Mouse (Mus musculus) testis, adult 2 months (tissue): Measurements from ENCODE around the gene Skap1. TPM values are rescaled to one million over a fixed set of nuclear protein-coding genes. Genes with fewer than 3 reads are reported as not detected.

Source experiments
- H3K27ac ChIP-seq: fragments of 200-500 bp; 2 replicates; pipeline ENCODE4 v1.5.1; 2012; ENCODE audit warnings: low read depth, low read length; ENCODE audit not compliant: control insufficient read depth, insufficient read depth
- H3K27me3 ChIP-seq: fragments of 200-500 bp; 2 replicates; pipeline ENCODE4 v1.6.1; 2012; ENCODE audit warnings: mild to moderate bottlenecking, low read length, moderate library complexity; ENCODE audit not compliant: control insufficient read depth, insufficient read depth
- H3K36me3 ChIP-seq: fragments of 200-500 bp; 2 replicates; pipeline ENCODE4 v1.6.1; 2012; ENCODE audit warnings: mild to moderate bottlenecking, low read length; ENCODE audit not compliant: control insufficient read depth, insufficient read depth
- H3K4me1 ChIP-seq: fragments of 200-500 bp; 2 replicates; pipeline ENCODE4 v1.6.1; 2012; ENCODE audit warnings: low read length; ENCODE audit not compliant: control insufficient read depth, insufficient read depth
- H3K4me3 ChIP-seq: fragments of 200-500 bp; 2 replicates; pipeline ENCODE4 v1.5.1; 2012; ENCODE audit warnings: low read depth, mild to moderate bottlenecking, low read length, moderate library complexity, mixed read lengths; ENCODE audit not compliant: control insufficient read depth
- CTCF ChIP-seq: fragments of 200-500 bp; IDR thresholded peaks from 2 replicates; pipeline ENCODE4 v1.5.1; 2012; ENCODE audit warnings: low read depth, mild to moderate bottlenecking, inconsistent platforms, low read length, moderate library complexity; ENCODE audit not compliant: control insufficient read depth, insufficient read depth, insufficient replicate concordance
- POLR2A ChIP-seq: fragments of 200-500 bp; IDR thresholded peaks from 2 replicates; pipeline ENCODE4 v1.6.1; 2012; ENCODE audit warnings: low read depth, mild to moderate bottlenecking, inconsistent platforms, low read length, moderate library complexity; ENCODE audit not compliant: control insufficient read depth
- polyA plus RNA-seq: library from polyadenylated mRNA; depleted of rRNA; stranded (reverse); fragments of >200 nt; gene quantifications from 2 replicates; pipeline ENCODE4 v1.2.3, GENCODE M21; 2012

Skap1 gene
- polyA plus RNA-seq, 1 experiment: 1.5 TPM

- Histone ChIP-seq H3K4me3 (no peak overlapping the region), H3K4me1 (no peaks in the 10 kb centered on the region), H3K27me3 (no peaks in the 10 kb centered on the region), H3K36me3 (no peaks in the 10 kb centered on the region), H3K27ac (no peak overlapping the region)
- TF ChIP-seq POLR2A (no peak), CTCF (no peak)
Measured at GRCm38 (mm10) chr11:96629775-96630174, 165.4 kb downstream of the Skap1 start.

- TF ChIP-seq CTCF: no peak
- no peak for TF ChIP-seq POLR2A
- Histone ChIP-seq H3K36me3 (no peaks in the 10 kb centered on the region), H3K4me1 (no peaks in the 10 kb centered on the region), H3K27ac (no peak overlapping the region), H3K27me3 (no peaks in the 10 kb centered on the region), H3K4me3 (no peak overlapping the region)
Measured at GRCm38 (mm10) chr11:96631521-96631920, 167.1 kb downstream of the Skap1 start.

GRCm38 (mm10) chr11:96637927-96638326 lies 173.5 kb downstream of the Skap1 start:
- Histone ChIP-seq H3K27me3 (no peaks in the 10 kb centered on the region), H3K4me3 (no peak overlapping the region), H3K4me1 (no peaks in the 10 kb centered on the region), H3K36me3 (no peaks in the 10 kb centered on the region), H3K27ac (no peak overlapping the region)
- TF ChIP-seq CTCF (no peak), POLR2A (no peak)

- no peak overlapping the region for H3K4me3 ChIP-seq
- H3K27me3 ChIP-seq: no peaks in the 10 kb centered on the region
- no peak overlapping the region for H3K27ac ChIP-seq
- H3K4me1 ChIP-seq: no peaks in the 10 kb centered on the region
- no peaks in the 10 kb centered on the region for H3K36me3 ChIP-seq
- TF ChIP-seq CTCF: no peak
- no peak for TF ChIP-seq POLR2A
Measured at GRCm38 (mm10) chr11:96639805-96640204, 175.4 kb downstream of the Skap1 start.

- Histone ChIP-seq H3K36me3 (no peaks in the 10 kb centered on the region), H3K4me1 (no peaks in the 10 kb centered on the region), H3K27ac (no peak overlapping the region), H3K27me3 (no peaks in the 10 kb centered on the region), H3K4me3 (no peak overlapping the region)
- TF ChIP-seq POLR2A (no peak), CTCF (no peak)
Measured at GRCm38 (mm10) chr11:96642173-96643140, 178.1 kb downstream of the Skap1 start.

GRCm38 (mm10) chr11:96644969-96645368 lies 180.6 kb downstream of the Skap1 start:
- TF ChIP-seq CTCF: no peak
- TF ChIP-seq POLR2A: no peak
- H3K4me3 ChIP-seq: no peak overlapping the region
- no peaks in the 10 kb centered on the region for H3K36me3 ChIP-seq
- H3K27me3 ChIP-seq: no peaks in the 10 kb centered on the region
- no peaks in the 10 kb centered on the region for H3K4me1 ChIP-seq
- H3K27ac ChIP-seq: no peak overlapping the region

- Histone ChIP-seq H3K27ac (no peak overlapping the region), H3K4me1 (no peaks in the 10 kb centered on the region), H3K36me3 (no peaks in the 10 kb centered on the region), H3K4me3 (no peak overlapping the region), H3K27me3 (no peaks in the 10 kb centered on the region)
- TF ChIP-seq CTCF (no peak), POLR2A (no peak)
Measured at GRCm38 (mm10) chr11:96645538-96646037, 181.2 kb downstream of the Skap1 start.
